Mouse (Mus musculus): ENCODE results near the gene Tmem183a.

The Tmem183a gene

DNA sequence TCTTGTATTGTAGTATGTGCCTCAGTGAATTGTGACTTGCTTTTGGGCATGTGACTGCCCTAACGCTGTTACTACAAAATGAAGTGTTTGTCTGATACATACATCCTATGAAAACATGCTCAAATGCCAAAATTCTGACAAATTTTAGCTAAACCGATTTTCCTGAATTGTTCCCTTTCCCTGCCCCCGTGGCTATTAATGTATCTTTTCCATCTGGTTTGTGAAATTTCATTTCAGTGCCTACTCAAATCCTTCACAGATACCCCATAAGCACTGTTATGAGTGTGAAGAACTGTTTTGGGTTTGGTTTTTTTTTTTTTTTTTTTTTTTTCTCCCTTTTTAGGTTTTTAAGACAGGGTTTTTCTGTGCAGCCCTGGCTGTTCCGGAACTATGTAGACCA, 16.7 kb downstream of the Tmem183a start:
- DNase-seq (ENCODE audit: low read depth, low spot score), result no peak

DNA sequence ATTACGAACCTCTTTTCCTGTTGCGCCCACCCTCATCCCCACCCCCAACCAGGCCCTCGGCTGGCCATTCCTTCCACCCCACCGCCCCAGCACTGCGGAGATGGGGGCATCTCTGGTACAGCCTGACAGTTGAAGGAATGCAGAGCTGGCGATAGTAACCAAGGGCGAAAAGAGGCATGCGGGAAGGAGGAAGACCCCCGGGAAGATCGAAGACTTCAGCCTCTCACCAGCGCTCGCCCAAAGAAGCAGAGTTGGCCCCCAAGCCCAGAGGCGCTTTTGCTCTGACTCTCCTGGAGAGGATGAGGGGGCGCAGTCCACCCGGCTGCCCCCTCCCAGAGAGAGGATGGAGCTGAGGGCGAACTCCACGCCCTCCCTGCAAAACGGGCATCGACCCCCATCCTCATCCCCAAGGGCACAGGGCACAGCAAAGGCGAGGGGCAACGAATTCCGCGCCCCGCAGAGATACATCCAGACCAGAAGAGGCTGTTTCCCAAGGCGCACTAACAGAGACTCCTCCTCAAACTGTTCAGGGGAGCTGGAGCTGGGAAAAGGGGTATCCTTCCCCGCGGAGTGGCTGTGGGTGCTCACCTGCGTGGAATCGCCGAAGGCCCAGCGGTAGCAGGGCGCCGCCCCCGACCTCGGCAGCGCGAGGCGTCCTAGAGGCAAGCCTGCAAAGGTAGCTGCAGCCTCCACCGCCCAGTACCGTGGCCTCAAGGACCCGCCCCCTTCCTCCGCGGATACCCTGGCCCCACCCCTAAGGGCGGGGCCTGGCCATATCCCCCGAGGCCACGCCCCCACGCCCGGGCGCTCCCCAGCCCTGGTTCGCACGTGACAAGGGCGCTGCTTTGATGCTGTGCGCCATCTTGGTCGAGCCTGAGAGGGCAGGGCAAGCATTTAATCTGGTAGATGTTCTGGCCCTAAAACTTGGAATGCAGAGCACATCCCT, 17.5 kb downstream of the Tmem183a start:
- no peak for DNase-seq (ENCODE audit: low read depth, low spot score)

GRCm38 (mm10) chr1:134343567-134343966, 18.2 kb downstream of the Tmem183a start:
- DNase-seq (ENCODE audit: low read depth, low spot score), result no peak

- no peak for DNase-seq (ENCODE audit: low read depth, low spot score)
Measured at GRCm38 (mm10) chr1:134342781-134343310, 18.9 kb downstream of the Tmem183a start.

- DNase-seq (ENCODE audit: low read depth, low spot score), result no peak
Measured at GRCm38 (mm10) chr1:134342278-134342664, 19.5 kb downstream of the Tmem183a start.

DNA sequence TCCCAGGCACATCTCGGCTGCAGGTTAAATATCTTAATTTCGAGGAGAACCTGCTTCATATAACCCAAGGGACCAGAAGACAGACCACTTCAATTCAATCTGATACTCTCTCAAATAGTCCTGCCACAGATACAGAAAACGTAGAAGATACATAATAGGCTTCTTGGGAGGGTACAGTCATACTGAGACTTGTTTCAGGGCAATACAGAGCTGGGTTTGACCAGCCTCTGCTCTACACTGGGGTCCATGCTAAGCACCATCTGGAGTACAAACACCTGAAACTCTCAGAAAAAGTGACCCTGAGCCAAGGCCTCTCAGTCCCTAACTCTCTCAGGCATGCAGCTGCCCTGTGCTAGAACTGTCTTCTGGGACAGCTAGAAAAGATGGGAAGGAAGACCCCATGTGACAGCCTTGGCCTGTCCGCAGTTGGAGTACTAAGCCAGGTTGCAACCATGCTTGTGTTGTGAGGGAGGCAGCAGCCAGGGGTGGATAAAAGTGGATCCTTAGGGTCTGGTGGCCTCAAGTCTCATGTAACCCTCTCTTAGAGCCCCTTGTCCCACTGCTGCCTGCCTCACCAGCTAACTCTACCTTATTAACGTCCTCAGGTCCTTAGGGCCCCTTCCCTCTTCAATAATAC, 20.0 kb downstream of the Tmem183a start:
- no peak for DNase-seq (ENCODE audit: low read depth, low spot score)

GRCm38 (mm10) chr1:134339757-134340619, 21.8 kb downstream of the Tmem183a start:
- no peak for DNase-seq (ENCODE audit: low read depth, low spot score)

- DNase-seq (ENCODE audit: low read depth, low spot score), result peak; percentile 42
Measured at GRCm38 (mm10) chr1:134339162-134339561, 22.6 kb downstream of the Tmem183a start.

DNA sequence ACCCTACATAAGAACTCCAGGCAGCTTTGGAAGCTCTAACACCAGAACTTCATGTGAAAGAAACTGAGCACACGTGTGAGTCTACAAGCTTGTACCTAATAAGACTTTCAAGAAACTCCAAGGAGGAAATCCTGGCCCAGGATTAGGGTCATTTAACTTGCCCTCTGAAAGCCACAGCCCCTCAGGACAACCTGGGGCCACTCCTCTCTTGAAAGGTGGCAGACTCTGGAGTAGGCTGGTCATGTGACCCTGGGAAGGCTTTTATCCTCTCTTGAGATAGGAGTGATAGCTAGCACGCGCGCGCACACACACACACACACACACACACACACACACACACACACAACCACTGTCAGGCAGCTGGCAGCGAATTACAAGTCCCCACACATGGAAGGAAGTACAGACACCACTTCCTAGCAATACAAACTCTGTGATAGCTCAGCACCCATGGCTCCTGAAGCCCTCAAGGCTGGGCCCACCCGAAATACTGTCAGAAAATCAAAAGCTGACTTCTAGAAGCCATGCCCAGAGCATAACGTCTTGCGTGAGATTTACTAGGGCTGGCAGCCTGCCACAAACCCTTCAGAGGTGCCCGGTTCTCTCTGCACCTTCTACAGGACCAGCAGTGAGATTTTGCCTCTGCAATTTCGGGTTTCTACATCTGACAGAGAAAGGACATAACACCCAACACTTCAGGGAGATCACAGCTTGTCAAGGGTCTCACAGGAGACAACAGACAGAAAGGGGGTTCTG, 24.6 kb downstream of the Tmem183a start:
- DNase-seq (ENCODE audit: low read depth, low spot score), result no peak

- no peak for DNase-seq (ENCODE audit: low read depth, low spot score)
Measured at GRCm38 (mm10) chr1:134335924-134336810, 25.6 kb downstream of the Tmem183a start.

DNA sequence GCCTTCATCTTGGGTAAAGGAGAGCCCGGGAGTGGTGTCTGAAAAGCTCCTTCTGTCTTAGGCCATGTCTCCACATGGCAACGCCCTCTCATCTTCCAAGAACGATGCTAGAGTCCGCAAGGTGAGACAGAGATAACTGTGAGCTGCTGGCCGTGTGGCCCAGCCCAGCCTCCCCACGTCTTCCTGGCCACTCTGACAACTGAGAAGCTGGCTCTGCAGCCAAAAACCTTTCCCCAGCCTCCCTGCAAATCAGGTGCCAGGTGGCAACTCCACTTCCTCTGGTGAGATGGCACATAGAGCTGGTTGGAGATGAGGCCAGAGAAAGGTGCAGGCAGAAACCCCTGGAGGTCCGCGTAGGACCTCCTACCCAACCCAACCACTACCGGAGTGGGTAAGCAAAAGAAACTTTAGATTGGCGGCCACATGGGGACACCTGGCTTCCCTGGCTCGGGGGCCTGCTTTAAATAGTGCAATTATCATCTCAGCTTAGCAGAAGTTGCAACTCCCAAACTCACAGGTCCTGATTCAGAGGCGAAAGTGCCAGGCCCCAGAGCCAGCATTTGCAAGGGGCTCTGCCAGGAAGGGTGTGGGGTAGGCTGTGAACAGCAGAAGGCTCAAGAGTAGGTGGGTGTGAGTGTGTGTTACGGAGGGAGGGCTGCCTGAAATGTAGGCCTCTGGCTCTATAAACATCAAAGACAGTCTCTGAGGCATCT, 26.4 kb downstream of the Tmem183a start:
- DNase-seq (ENCODE audit: low read depth, low spot score), result no peak

DNA sequence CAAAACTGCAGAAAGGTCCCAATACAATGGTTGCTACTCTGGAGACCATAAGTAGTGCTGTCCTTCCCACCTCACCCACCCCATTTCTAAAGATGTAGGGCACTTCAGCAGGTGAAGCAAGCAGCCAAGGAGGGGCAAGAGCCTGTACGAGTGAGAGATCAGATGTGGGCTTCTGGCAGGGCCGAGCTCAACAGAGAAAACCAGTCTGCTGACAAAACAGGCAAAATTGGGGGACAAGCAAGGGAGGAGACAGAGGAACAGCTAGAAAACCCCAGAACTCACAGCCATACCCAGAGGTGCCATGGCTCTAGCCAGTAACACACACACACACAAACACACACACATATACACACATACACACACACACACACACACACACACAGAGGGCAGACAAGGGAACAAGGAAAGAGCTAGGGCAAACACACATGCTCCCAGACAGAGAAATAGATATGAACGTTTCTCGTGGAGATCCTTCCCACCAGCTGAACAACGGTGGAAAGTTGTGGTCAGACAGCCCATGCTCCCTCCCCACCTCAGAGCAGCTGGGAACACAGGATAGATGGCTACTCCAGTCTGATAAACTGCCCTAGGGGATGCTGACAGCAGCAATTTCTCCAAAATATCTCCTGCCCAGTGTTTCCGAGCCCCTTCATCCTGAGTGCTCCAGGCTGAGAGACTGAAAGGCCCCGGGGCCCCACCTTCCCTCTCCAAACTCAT, 27.5 kb downstream of the Tmem183a start:
- peak; percentile 39 for DNase-seq (ENCODE audit: low read depth, low spot score)

DNA sequence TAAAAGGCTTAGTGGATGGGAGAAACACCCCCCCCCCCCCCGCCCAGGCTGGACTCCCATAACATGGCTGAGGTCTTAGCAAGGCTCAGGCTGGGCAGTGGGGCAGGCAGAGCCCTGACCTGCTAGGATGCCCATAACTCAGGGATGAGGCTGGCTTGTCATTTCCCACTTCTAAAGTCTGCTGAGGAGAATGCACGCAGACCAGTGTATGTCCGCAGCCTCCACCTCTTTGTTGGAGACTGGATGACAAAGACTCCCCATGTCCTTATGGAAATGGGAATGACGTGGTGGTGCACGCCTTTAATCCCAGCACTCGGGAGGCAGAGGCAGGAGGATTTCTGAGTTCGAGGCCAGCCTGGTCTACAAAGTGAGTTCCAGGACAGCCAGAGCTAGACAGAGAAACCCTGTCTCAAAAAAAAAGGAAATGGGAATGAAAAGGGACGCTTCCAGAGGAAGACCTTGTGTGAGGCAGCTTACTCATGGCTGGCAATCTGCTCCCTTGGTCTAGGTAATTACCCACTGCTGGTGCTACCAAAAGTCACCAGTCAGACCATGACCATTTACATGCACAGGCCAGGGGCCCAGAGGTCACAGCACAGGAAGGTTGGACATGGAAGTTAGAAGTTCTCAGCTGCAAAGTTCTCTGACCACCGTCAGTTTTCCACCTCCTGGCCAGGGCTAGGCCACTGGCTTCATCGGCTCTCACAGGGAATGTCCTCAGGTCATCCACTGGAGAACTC, 28.2 kb downstream of the Tmem183a start:
- DNase-seq (ENCODE audit: low read depth, low spot score), result peak; percentile 17

- peak; percentile 93 for DNase-seq (ENCODE audit: low read depth, low spot score)
Measured at GRCm38 (mm10) chr1:134332770-134333271, 29.0 kb downstream of the Tmem183a start, which contains the start of gene Ppfia4. Gene Ppfia4, minus strand, starts transcription at chr1:134332928.

DNA sequence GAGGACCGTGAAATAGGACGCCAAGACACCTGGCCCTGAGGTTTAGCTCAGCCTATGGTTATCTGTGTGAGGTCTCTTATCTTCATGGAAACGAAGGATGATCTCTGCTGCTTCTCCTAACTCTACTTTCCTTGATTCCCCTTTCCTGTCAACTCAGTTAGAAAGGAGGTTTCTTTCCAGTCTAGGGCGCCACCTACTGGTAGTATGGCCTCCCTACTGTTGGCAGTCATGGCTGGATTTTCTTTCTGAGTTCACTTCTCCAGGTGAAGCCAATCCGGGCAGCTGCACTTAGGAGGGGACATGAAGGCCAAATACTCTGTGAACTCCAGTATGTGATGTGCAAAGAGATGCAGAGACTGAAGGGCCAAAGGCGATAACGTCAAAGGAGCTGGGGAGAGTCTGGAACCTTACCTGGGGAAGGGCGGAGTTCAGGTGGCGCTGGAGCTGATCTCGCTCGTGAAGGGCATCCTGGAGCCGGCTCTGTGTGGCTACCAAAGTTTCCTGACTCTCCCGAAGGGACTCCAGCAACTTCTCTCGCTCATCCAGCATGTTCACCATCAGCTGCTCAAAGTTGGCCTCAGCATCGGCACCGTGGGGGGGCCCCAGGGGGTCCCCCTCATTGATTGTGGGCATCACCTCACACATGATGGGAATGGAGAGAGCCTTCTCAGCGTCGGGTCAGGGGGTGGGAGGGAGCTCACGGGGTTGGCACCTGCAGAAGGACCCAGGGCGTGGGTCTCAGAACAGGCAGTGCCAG, 29.7 kb downstream of the Tmem183a start:
- peak; percentile 90 for DNase-seq (ENCODE audit: low read depth, low spot score)

DNA sequence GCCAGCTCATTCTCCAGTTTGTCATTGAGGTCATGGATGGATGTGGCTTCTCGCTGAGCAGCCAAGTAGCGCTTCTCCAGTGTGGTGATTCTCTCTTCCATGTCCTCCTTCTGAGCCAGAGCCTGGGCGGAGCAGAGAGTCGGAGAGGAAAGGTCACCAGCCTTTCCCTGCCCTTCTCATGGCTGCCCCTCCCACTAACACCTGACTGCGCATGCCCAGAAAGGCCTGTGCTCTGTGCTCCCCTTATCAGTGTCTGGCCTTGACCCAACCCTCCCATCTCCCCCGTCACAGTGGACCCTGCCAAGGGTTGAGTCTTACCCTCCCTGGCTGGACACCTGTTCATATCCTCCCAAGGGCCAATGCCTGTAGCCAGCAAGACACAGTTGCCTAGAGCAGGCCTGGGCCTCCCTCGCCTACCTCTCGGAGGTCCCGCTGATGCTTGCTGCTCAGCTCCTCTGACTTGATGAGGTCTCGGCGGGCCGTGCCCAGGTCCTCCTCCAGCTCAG, 34.9 kb downstream of the Tmem183a start:
- DNase-seq (ENCODE audit: low read depth, low spot score), result no peak

GRCm38 (mm10) chr1:134322591-134322990, 39.2 kb downstream of the Tmem183a start:
- no peak for DNase-seq (ENCODE audit: low read depth, low spot score)
